Mouse (Mus musculus): ENCODE measurements at regions not wholly inside any gene's neighbourhood (a gene's known extent, or its start where the extent isn't known, plus 50 kb on each side); places are given as distances from the start of the nearest gene placed in this dataset.

DNA sequence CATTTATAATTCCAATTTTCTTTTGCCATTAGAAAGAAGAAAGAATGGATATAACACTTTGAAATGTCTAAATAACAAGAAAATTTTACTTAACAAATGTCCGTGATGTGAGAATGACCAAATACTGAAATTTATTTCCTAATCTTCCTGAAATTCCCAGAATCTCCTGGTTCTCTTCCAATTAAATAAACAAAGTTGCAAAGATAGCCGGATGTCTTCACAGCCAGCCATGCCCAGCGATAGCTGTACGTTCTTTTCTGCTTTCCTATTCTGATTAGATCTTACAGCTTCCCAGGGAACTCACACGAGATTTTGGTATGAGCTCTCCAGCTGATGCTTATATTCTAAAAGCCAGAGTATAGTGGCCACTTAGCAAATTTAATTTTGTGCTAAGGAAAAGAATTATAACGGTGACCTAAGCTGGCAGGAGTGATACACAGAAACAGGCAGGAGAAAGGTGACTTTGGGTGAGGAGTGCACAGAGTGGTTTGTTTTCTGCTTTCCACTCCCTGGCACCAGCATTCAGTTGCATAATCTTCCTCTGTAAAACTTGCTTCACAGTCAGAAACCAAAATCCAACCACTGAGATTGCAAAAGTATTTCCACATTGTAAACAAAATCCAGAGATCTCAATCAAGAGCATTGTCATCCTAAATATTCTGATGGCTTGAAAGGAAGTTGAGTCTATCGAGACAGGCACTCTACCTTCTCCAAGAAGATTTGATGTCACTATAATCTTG lies 74.7 kb upstream of the Foxq1 start:
- no peak for TF ChIP-seq CTCF (IDR thresholded peaks at IDR 0.05; ENCODE audit: low read depth)
- Histone ChIP-seq H3K27me3 (ENCODE audit: insufficient read depth, low read length) (no peaks in the 10 kb centered on the region), H3K4me2 (ENCODE audit: low read depth) (no peak overlapping the region), H3K27ac (ENCODE audit: low read depth, low read length) (no peak overlapping the region), H3K36me3 (ENCODE audit: insufficient read depth) (no peaks in the 10 kb centered on the region), H3K9me3 (ENCODE audit: low read length) (no peaks in the 10 kb centered on the region), H3K9ac (no peak overlapping the region), H3K4me1 (ENCODE audit: insufficient read depth) (no peaks in the 10 kb centered on the region), H3K4me3 (ENCODE audit: low read depth, low read length) (no peak overlapping the region)
- DNase-seq, result no peak
- WGBS, result 81% methylated on average over 7 of the region's 7 CpGs
- no peak for ATAC-seq

DNA sequence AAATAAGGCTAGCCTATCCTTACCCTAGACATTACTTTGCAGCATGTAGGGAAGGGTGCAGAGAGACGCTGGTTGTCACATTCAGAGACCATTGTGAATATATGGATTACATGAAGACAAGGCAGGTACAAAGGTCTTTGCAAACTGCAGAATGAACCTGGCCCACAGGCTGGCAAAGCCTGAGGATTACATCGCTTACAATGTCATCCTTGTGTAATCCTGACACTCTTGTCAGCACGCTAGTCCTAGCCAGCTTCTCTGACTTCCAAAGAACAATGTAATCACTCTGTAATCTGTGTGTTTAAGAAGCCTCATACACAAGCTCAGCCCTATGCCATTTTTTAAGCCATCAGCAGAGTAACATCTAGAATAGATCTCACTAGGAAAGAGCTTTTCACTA lies 69.6 kb upstream of the Foxq1 start:
- H3K27me3 ChIP-seq (ENCODE audit: insufficient read depth, low read length), result no peaks in the 10 kb centered on the region
- ATAC-seq (no peak), DNase-seq (no peak)
- WGBS, result 81% methylated on average over 3 of the region's 3 CpGs
- H3K4me1 ChIP-seq (ENCODE audit: insufficient read depth), result no peaks in the 10 kb centered on the region
- no peak overlapping the region for H3K9ac ChIP-seq
- no peaks in the 10 kb centered on the region for H3K36me3 ChIP-seq (ENCODE audit: insufficient read depth)
- TF ChIP-seq CTCF (IDR thresholded peaks at IDR 0.05; ENCODE audit: low read depth), result no peak
- no peak overlapping the region for H3K27ac ChIP-seq (ENCODE audit: low read depth, low read length)
- no peak overlapping the region for H3K4me3 ChIP-seq (ENCODE audit: low read depth, low read length)
- H3K4me2 ChIP-seq (ENCODE audit: low read depth), result no peak overlapping the region
- H3K9me3 ChIP-seq (ENCODE audit: low read length), result no peaks in the 10 kb centered on the region

DNA sequence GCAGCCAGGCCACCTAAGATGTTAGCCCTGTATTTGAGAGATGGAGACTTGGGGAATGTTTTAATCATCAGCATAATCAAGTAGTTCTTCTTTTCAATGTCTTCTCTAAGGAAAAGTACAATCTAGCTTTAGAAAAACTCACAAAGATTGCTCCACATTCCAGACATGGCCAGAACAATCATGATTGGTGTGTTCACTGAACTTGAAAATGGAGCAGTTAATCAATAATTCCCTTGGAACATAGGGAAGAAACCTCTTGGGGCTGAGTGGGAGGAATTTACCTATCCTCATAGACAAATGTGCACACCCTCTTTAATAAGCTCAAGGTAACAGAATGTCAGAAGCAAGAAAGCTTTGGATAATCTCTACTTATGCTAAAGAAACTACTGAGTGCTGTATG lies 67.7 kb upstream of the Foxq1 start:
- Histone ChIP-seq H3K27me3 (ENCODE audit: insufficient read depth, low read length) (no peaks in the 10 kb centered on the region), H3K36me3 (ENCODE audit: insufficient read depth) (no peaks in the 10 kb centered on the region), H3K9me3 (ENCODE audit: low read length) (no peaks in the 10 kb centered on the region), H3K27ac (ENCODE audit: low read depth, low read length) (no peak overlapping the region), H3K9ac (no peak overlapping the region), H3K4me1 (ENCODE audit: insufficient read depth) (no peaks in the 10 kb centered on the region), H3K4me3 (ENCODE audit: low read depth, low read length) (no peak overlapping the region), H3K4me2 (ENCODE audit: low read depth) (no peak overlapping the region)
- ATAC-seq (no peak), DNase-seq (no peak)
- no peak for TF ChIP-seq CTCF (IDR thresholded peaks at IDR 0.05; ENCODE audit: low read depth)

DNA sequence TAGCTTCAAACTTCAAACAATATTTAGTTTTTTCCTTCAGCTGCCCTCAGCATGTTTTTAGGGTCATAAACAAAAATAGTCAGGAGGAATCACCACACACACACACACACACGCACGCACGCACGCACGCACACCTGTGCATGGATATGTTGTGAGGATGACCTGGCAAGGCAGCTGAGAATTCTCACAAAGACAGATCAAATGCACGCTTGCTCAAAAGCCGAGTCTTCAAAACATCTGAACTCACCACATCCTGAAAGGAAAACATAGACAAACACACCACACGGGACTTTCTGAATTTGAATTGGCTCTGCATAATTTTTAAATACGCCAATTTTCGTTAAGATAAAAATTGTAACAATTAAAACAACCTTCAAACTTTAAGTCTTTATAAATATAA lies 52.7 kb upstream of the Foxq1 start:
- Histone ChIP-seq H3K9ac (no peak overlapping the region), H3K4me1 (ENCODE audit: insufficient read depth) (no peaks in the 10 kb centered on the region), H3K4me2 (ENCODE audit: low read depth) (no peak overlapping the region), H3K9me3 (ENCODE audit: low read length) (no peaks in the 10 kb centered on the region), H3K27ac (ENCODE audit: low read depth, low read length) (no peak overlapping the region), H3K27me3 (ENCODE audit: insufficient read depth, low read length) (no peaks in the 10 kb centered on the region), H3K4me3 (ENCODE audit: low read depth, low read length) (no peak overlapping the region), H3K36me3 (ENCODE audit: insufficient read depth) (no peaks in the 10 kb centered on the region)
- WGBS, result 91% methylated on average over 10 of the region's 10 CpGs
- ATAC-seq, result no peak
- no peak for TF ChIP-seq CTCF (IDR thresholded peaks at IDR 0.05; ENCODE audit: low read depth)
- DNase-seq, result no peak

DNA sequence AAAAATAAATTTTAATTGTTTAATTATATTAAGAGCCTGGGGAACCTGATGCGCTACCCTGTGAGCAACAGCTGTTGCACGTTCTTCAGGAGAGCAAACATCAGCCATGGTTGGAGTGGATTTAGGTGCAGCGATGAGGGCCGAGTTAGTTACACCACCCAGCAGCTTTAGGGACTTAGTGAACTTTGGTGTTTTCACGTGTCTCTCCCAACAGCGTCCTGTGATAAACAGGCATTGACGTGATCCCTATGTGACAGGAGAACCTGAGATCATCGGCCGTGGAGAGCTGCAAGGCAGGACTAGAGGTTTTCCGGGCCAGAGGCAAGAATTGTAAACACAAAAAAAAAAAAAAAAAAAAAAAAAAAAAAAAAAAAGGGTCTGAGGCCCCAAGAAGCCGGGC lies 52.1 kb upstream of the Foxq1 start:
- Histone ChIP-seq H3K4me2 (ENCODE audit: low read depth) (no peak overlapping the region), H3K4me3 (ENCODE audit: low read depth, low read length) (no peak overlapping the region), H3K36me3 (ENCODE audit: insufficient read depth) (no peaks in the 10 kb centered on the region), H3K9me3 (ENCODE audit: low read length) (no peaks in the 10 kb centered on the region), H3K27ac (ENCODE audit: low read depth, low read length) (no peak overlapping the region), H3K9ac (no peak overlapping the region), H3K27me3 (ENCODE audit: insufficient read depth, low read length) (no peaks in the 10 kb centered on the region), H3K4me1 (ENCODE audit: insufficient read depth) (no peaks in the 10 kb centered on the region)
- TF ChIP-seq CTCF (IDR thresholded peaks at IDR 0.05; ENCODE audit: low read depth), result no peak
- no peak for ATAC-seq
- DNase-seq, result no peak
- 92% methylated on average over 11 of the region's 11 CpGs for WGBS

DNA sequence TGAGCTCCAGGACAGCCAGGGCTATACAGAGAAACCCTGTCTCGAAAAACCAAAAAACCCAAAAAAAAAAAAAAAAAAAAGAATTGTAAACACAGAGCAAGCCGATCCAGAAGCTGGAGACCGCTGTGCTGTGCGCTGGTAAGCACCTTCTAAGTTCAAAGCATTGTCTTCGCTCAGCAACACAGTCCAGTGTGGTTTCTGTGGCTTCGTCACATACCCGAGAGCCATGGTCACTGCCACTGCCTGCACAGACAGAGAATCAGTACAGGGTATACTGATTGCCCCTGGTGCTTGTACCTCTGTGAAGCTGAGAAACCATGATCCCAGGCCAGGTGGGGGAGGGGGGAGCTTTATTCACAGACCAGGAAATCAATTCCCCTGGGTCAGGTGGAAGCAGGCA lies 51.6 kb upstream of the Foxq1 start:
- no peak overlapping the region for H3K27ac ChIP-seq (ENCODE audit: low read depth, low read length)
- H3K4me2 ChIP-seq (ENCODE audit: low read depth), result no peak overlapping the region
- no peak for ATAC-seq
- H3K9ac ChIP-seq, result no peak overlapping the region
- H3K4me1 ChIP-seq (ENCODE audit: insufficient read depth), result no peaks in the 10 kb centered on the region
- WGBS, result 89% methylated on average over 6 of the region's 7 CpGs
- DNase-seq, result no peak
- no peaks in the 10 kb centered on the region for H3K9me3 ChIP-seq (ENCODE audit: low read length)
- H3K36me3 ChIP-seq (ENCODE audit: insufficient read depth), result no peaks in the 10 kb centered on the region
- H3K4me3 ChIP-seq (ENCODE audit: low read depth, low read length), result no peak overlapping the region
- H3K27me3 ChIP-seq (ENCODE audit: insufficient read depth, low read length), result no peaks in the 10 kb centered on the region
- TF ChIP-seq CTCF (IDR thresholded peaks at IDR 0.05; ENCODE audit: low read depth), result no peak

DNA sequence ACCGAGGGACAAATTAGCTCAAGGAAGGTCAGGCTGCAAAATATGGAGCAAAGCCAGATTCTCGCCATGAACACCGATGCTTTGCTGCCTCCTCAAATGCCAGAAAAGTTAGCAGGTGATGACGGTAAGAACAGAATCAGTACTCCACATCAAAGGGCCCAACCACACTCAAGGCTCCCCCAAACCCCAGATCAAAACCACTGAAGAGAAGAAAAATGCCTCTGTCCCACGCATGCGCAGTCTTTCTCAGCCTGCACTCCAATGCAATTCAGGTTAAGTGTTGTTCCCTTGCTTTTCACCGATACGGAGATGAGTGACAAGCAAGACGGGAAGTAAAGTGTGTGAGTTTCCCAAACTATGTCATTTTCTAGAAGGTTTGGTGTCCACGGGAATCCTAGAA lies 50.5 kb upstream of the Foxq1 start:
- Histone ChIP-seq H3K4me3 (ENCODE audit: low read depth, low read length) (no peak overlapping the region), H3K4me1 (ENCODE audit: insufficient read depth) (no peaks in the 10 kb centered on the region), H3K36me3 (ENCODE audit: insufficient read depth) (no peaks in the 10 kb centered on the region), H3K9ac (no peak overlapping the region), H3K27me3 (ENCODE audit: insufficient read depth, low read length) (no peaks in the 10 kb centered on the region), H3K27ac (ENCODE audit: low read depth, low read length) (no peak overlapping the region), H3K4me2 (ENCODE audit: low read depth) (no peak overlapping the region), H3K9me3 (ENCODE audit: low read length) (no peaks in the 10 kb centered on the region)
- WGBS, result 89% methylated on average over 10 of the region's 10 CpGs
- no peak for TF ChIP-seq CTCF (IDR thresholded peaks at IDR 0.05; ENCODE audit: low read depth)
- DNase-seq, result no peak
- no peak for ATAC-seq
